Mouse (Mus musculus): ENCODE results near the gene Ntm. TPM values are rescaled to one million over a fixed set of nuclear protein-coding genes. Genes with fewer than 3 reads are reported as not detected.

Ntm gene
- polyA plus RNA-seq, 1 experiment from 2014 or later: 20.1 TPM

GRCm38 (mm10) chr9:29222915-29223545, 739.9 kb downstream of the Ntm start:
- Histone ChIP-seq H3K27me3 (peaks cover 31% of the 10 kb centered on the region), H3K4me3 (replicated peaks) (no peak overlapping the region), H3K4me1 (replicated peaks) (0 out of 2 replicates have a peak, but pooled peaks cover 10% of the 10 kb centered on the region), H3K4me2 (no peak overlapping the region), H3K9ac (replicated peaks) (no peak overlapping the region), H3K9me3 (no peaks in the 10 kb centered on the region), H3K27ac (no peak overlapping the region), H3K36me3 (no peaks in the 10 kb centered on the region)
- ATAC-seq (ENCODE audit: insufficient number of reproducible peaks, insufficient read depth, low FRiP score, low TSS enrichment, low read depth): no peak
- 54% methylated on average over 10 of the region's 10 CpGs for WGBS

DNA sequence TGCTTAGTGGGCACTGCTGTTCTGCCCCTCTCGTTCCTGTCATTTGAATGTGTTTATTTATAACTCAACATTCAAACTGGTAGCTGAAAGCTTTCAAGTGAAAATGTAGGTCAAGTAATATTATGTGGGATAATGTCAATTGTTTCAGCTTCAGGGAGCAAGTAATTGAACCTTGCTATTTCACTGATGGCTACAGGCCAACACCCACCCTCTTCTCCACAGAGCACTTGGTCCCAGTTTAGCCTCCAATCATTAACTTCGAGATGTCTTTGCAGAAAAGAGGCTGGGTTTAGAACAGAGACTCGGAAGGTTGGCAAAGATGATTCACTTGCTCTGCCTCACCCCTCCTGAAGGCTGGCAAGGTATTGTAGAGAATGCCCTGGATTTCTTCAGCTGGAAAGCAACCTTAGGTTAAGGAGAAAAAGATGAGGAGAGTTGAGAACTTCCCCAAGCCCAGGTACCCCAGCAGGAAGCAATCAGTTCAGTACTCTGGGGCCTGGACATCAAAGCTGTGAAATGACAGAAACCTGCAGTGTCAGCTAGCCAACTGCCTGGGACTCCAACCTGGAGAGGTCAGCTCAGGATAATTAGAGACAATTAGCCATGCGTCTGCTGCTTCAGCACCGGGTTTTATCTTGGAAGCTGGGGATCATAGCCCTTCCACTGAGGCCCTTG, 741.9 kb downstream of the Ntm start:
- H3K36me3 ChIP-seq: no peaks in the 10 kb centered on the region
- H3K4me2 ChIP-seq: no peak overlapping the region
- peaks cover 30% of the 10 kb centered on the region for H3K27me3 ChIP-seq
- 0 out of 2 replicates have a peak, but pooled peaks cover 10% of the 10 kb centered on the region for H3K4me1 ChIP-seq (replicated peaks)
- 21% methylated on average over 5 of the region's 5 CpGs for WGBS
- H3K4me3 ChIP-seq (replicated peaks): no peak overlapping the region
- no peak overlapping the region for H3K27ac ChIP-seq
- H3K9ac ChIP-seq (replicated peaks): no peak overlapping the region
- no peak for ATAC-seq (ENCODE audit: insufficient number of reproducible peaks, insufficient read depth, low FRiP score, low TSS enrichment, low read depth)
- no peaks in the 10 kb centered on the region for H3K9me3 ChIP-seq

DNA sequence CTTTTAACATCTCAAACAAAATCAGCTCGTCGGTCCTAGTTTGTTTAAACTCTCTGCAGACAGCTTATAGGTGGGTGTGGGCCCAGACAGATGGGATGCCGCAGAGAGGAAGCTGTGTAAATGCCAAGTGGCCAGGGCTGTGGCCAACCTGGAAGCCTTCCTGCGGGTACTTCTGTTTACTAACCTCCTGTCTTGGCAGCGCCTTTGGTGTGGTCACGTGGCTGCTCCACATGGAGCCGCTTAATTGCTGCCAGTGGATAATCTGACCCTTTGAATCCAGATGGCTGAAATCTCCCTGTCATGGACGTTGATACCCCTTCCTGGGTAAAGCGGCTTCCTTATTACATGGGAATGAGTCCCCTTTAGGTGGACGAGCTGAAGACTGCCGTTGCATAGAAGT, 742.4 kb downstream of the Ntm start:
- Histone ChIP-seq H3K9ac (replicated peaks) (no peak overlapping the region), H3K4me3 (replicated peaks) (no peak overlapping the region), H3K27ac (no peak overlapping the region), H3K27me3 (peaks cover 27% of the 10 kb centered on the region), H3K4me1 (replicated peaks) (0 out of 2 replicates have a peak, but pooled peaks cover 10% of the 10 kb centered on the region), H3K9me3 (no peaks in the 10 kb centered on the region), H3K36me3 (no peaks in the 10 kb centered on the region), H3K4me2 (no peak overlapping the region)
- no peak for ATAC-seq (ENCODE audit: insufficient number of reproducible peaks, insufficient read depth, low FRiP score, low TSS enrichment, low read depth)
- WGBS: 24% methylated on average over 11 of the region's 11 CpGs

- no peak overlapping the region for H3K9ac ChIP-seq (replicated peaks)
- no peaks in the 10 kb centered on the region for H3K9me3 ChIP-seq
- no peak overlapping the region for H3K27ac ChIP-seq
- 0 out of 2 replicates have a peak, but pooled peaks cover 5% of the 10 kb centered on the region for H3K4me1 ChIP-seq (replicated peaks)
- ATAC-seq (ENCODE audit: insufficient number of reproducible peaks, insufficient read depth, low FRiP score, low TSS enrichment, low read depth): no peak
- no peaks in the 10 kb centered on the region for H3K36me3 ChIP-seq
- H3K27me3 ChIP-seq: peaks cover 20% of the 10 kb centered on the region
- no peak overlapping the region for H3K4me2 ChIP-seq
- WGBS: 90% methylated on average over 7 of the region's 7 CpGs
- no peak overlapping the region for H3K4me3 ChIP-seq (replicated peaks)
Measured at GRCm38 (mm10) chr9:29217951-29218350, 745.0 kb downstream of the Ntm start.

- no peak overlapping the region for H3K4me2 ChIP-seq
- H3K4me3 ChIP-seq (replicated peaks): no peak overlapping the region
- no peak overlapping the region for H3K27ac ChIP-seq
- no peak overlapping the region for H3K9ac ChIP-seq (replicated peaks)
- no peak for ATAC-seq (ENCODE audit: insufficient number of reproducible peaks, insufficient read depth, low FRiP score, low TSS enrichment, low read depth)
- 0 out of 2 replicates have a peak, but pooled peaks cover 4% of the 10 kb centered on the region for H3K4me1 ChIP-seq (replicated peaks)
- 90% methylated on average over 8 of the region's 8 CpGs for WGBS
- peaks cover 16% of the 10 kb centered on the region; the same call in 1 of the 2 replicates for H3K27me3 ChIP-seq
- H3K9me3 ChIP-seq: no peaks in the 10 kb centered on the region
- no peaks in the 10 kb centered on the region for H3K36me3 ChIP-seq
Measured at GRCm38 (mm10) chr9:29216528-29216927, 746.4 kb downstream of the Ntm start.

DNA sequence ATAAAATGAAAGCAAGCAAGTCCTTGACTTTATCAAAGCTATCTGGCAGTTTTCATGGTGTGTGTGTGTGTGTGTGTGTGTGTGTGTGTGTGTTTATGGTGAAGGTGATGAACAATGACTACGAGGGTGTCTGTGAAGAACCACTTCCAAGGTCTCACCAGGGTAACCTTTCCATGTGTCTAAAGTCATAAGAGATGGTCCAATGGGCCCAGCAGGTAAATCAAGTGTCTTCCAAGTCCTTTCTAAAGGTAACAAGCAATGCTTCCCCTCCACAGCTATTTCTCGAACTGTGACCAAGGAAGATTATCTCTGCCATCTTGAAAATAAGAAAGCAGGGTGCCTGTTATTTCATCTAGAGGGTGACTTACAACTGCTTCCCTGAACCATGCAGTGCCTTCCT, 747.1 kb downstream of the Ntm start:
- Histone ChIP-seq H3K36me3 (no peaks in the 10 kb centered on the region), H3K9ac (replicated peaks) (no peak overlapping the region), H3K9me3 (no peaks in the 10 kb centered on the region), H3K27me3 (peaks cover 15% of the 10 kb centered on the region; the same call in 1 of the 2 replicates), H3K4me2 (no peak overlapping the region), H3K4me1 (replicated peaks) (0 out of 2 replicates have a peak, but pooled peaks cover 4% of the 10 kb centered on the region), H3K4me3 (replicated peaks) (no peak overlapping the region), H3K27ac (no peak overlapping the region)
- WGBS: 91% methylated on average over 2 of the region's 2 CpGs
- ATAC-seq (ENCODE audit: insufficient number of reproducible peaks, insufficient read depth, low FRiP score, low TSS enrichment, low read depth): no peak

- Histone ChIP-seq H3K4me3 (replicated peaks) (no peak overlapping the region), H3K27ac (no peak overlapping the region), H3K9me3 (no peaks in the 10 kb centered on the region), H3K4me1 (replicated peaks) (0 out of 2 replicates have a peak, but pooled peaks cover 1% of the 10 kb centered on the region), H3K4me2 (no peak overlapping the region), H3K27me3 (peaks cover 13% of the 10 kb centered on the region), H3K9ac (replicated peaks) (no peak overlapping the region), H3K36me3 (no peaks in the 10 kb centered on the region)
- ATAC-seq (ENCODE audit: insufficient number of reproducible peaks, insufficient read depth, low FRiP score, low TSS enrichment, low read depth): no peak
- WGBS: 79% methylated on average over 1 of the region's 1 CpGs
Measured at GRCm38 (mm10) chr9:29215241-29215640, 747.7 kb downstream of the Ntm start.

- Histone ChIP-seq H3K4me1 (replicated peaks) (no peaks in the 10 kb centered on the region; the same call in 1 of the 2 replicates), H3K4me2 (no peak overlapping the region), H3K27me3 (peaks cover 39% of the 10 kb centered on the region), H3K27ac (no peak overlapping the region), H3K9me3 (no peaks in the 10 kb centered on the region), H3K4me3 (replicated peaks) (no peak overlapping the region), H3K36me3 (no peaks in the 10 kb centered on the region), H3K9ac (replicated peaks) (no peak overlapping the region)
- 89% methylated on average over 2 of the region's 2 CpGs for WGBS
- ATAC-seq (ENCODE audit: insufficient number of reproducible peaks, insufficient read depth, low FRiP score, low TSS enrichment, low read depth): no peak
Measured at GRCm38 (mm10) chr9:29209243-29209642, 753.7 kb downstream of the Ntm start.

DNA sequence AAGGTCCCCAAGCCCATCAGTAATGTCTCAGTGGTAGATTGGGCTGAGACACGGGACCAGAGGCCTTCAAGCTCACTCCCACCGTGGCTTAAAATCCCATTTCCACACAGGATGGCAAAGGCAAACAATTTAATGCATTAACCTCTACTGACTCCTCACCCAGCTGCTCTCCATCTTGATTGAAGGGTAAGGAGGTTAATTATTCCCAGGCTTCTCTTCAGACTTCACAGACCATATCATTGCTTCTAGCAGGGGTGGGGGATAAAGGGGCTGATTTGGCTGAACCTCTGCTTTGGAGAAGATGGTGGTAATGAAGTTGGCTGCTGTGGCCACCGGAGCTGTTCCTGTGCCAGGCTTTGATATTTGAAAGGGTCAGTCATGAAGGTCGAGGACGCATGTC, 754.8 kb downstream of the Ntm start:
- 31% methylated on average over 5 of the region's 5 CpGs for WGBS

DNA sequence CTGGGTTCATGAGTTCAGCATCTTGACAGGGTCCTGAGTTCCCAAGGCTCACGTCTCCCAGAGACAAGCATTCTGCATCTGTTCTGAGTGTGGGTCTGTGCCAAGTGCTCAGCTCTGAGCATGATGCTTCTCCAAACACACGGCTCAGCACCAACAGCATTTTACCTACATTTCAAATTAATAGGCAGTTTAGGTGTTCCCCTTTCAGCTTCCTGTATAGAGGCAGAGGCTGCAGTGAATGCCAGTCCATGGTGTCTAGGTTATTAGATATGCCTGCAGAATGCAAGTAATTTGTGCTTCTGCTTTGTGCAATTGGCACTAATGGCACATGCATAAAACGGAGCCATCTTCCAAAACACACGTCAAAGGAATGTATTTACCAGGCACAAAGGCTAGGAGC, 757.3 kb downstream of the Ntm start:
- H3K4me2 ChIP-seq: no peak overlapping the region
- H3K4me1 ChIP-seq (replicated peaks): peaks cover 14% of the 10 kb centered on the region
- 56% methylated on average over 4 of the region's 4 CpGs for WGBS
- no peaks in the 10 kb centered on the region for H3K36me3 ChIP-seq
- H3K27ac ChIP-seq: no peak overlapping the region
- no peak for ATAC-seq (ENCODE audit: insufficient number of reproducible peaks, insufficient read depth, low FRiP score, low TSS enrichment, low read depth)
- H3K4me3 ChIP-seq (replicated peaks): no peak overlapping the region
- no peak overlapping the region for H3K9ac ChIP-seq (replicated peaks)
- H3K27me3 ChIP-seq: peaks cover 50% of the 10 kb centered on the region
- no peaks in the 10 kb centered on the region for H3K9me3 ChIP-seq

More for the DNA sequence above, 754.8 kb downstream of the Ntm start:
- no peak for ATAC-seq (ENCODE audit: insufficient number of reproducible peaks, insufficient read depth, low FRiP score, low TSS enrichment, low read depth)
- no peak overlapping the region for H3K4me2 ChIP-seq
- no peaks in the 10 kb centered on the region; the same call in 1 of the 2 replicates for H3K4me1 ChIP-seq (replicated peaks)
- H3K27me3 ChIP-seq: peaks cover 47% of the 10 kb centered on the region
- no peaks in the 10 kb centered on the region for H3K9me3 ChIP-seq
- H3K9ac ChIP-seq (replicated peaks): no peak overlapping the region
- H3K36me3 ChIP-seq: no peaks in the 10 kb centered on the region
- no peak overlapping the region for H3K4me3 ChIP-seq (replicated peaks)
- H3K27ac ChIP-seq: no peak overlapping the region

- peaks cover 14% of the 10 kb centered on the region for H3K4me1 ChIP-seq (replicated peaks)
- H3K9me3 ChIP-seq: no peaks in the 10 kb centered on the region
- H3K27me3 ChIP-seq: peaks cover 49% of the 10 kb centered on the region; the same call in 1 of the 2 replicates
- 48% methylated on average over 2 of the region's 2 CpGs for WGBS
- no peak overlapping the region for H3K4me3 ChIP-seq (replicated peaks)
- no peak overlapping the region for H3K9ac ChIP-seq (replicated peaks)
- H3K27ac ChIP-seq: no peak overlapping the region
- no peaks in the 10 kb centered on the region for H3K36me3 ChIP-seq
- ATAC-seq (ENCODE audit: insufficient number of reproducible peaks, insufficient read depth, low FRiP score, low TSS enrichment, low read depth): no peak
- no peak overlapping the region for H3K4me2 ChIP-seq
Measured at GRCm38 (mm10) chr9:29202196-29202595, 760.7 kb downstream of the Ntm start.

Measured in limb, embryonic 12.5 days (tissue).